Mouse (Mus musculus): Measurements from ENCODE around the gene Pex14. TPM values are rescaled to one million over a fixed set of nuclear protein-coding genes. Genes with fewer than 3 reads are reported as not detected.
A peak's percentile ranks its signal among the peaks of the same experiment; 100 is the strongest.

Gene Pex14
- total RNA-seq, 2 experiments from 2014 or later = 46.7 to 47.1 TPM

- DNase-seq (ENCODE audit: low spot score in 2 of 2) = no peak
Measured at GRCm38 (mm10) chr4:148990038-148990437, 109.6 kb downstream of the Pex14 start.

GRCm38 (mm10) chr4:148985541-148986476 is 113.9 kb downstream of the Pex14 start:
- DNase-seq (ENCODE audit: low spot score in 2 of 2) = peak in 1 of 2 experiments; percentile 14

- no peak for DNase-seq (ENCODE audit: low spot score in 2 of 2)
Measured at GRCm38 (mm10) chr4:148984701-148985540, 114.8 kb downstream of the Pex14 start.

- DNase-seq (ENCODE audit: low spot score in 2 of 2) = no peak
Measured at GRCm38 (mm10) chr4:148982274-148982673, 117.4 kb downstream of the Pex14 start.

- no peak for DNase-seq (ENCODE audit: low spot score in 2 of 2)
Measured at GRCm38 (mm10) chr4:148979837-148980236, 119.8 kb downstream of the Pex14 start.

GRCm38 (mm10) chr4:148978926-148979325 is 120.8 kb downstream of the Pex14 start:
- no peak for DNase-seq (ENCODE audit: low spot score in 2 of 2)

- DNase-seq (ENCODE audit: low spot score in 2 of 2) = no peak
Measured at GRCm38 (mm10) chr4:148978221-148978855, 121.3 kb downstream of the Pex14 start.

- DNase-seq (ENCODE audit: low spot score in 2 of 2) = no peak
Measured at GRCm38 (mm10) chr4:148974833-148975232, 124.8 kb downstream of the Pex14 start.

- DNase-seq (ENCODE audit: low spot score in 2 of 2) = no peak
Measured at GRCm38 (mm10) chr4:148973387-148973786, 126.3 kb downstream of the Pex14 start.

GRCm38 (mm10) chr4:148972707-148973106 is 127.0 kb downstream of the Pex14 start:
- no peak for DNase-seq (ENCODE audit: low spot score in 2 of 2)

- no peak for DNase-seq (ENCODE audit: low spot score in 2 of 2)
Measured at GRCm38 (mm10) chr4:148971613-148972242, 127.9 kb downstream of the Pex14 start.

GRCm38 (mm10) chr4:148970742-148971141 is 128.9 kb downstream of the Pex14 start:
- no peak for DNase-seq (ENCODE audit: low spot score in 2 of 2)

- no peak for DNase-seq (ENCODE audit: low spot score in 2 of 2)
Measured at GRCm38 (mm10) chr4:148969610-148970009, 130.1 kb downstream of the Pex14 start.

GRCm38 (mm10) chr4:148968859-148969258 is 130.8 kb downstream of the Pex14 start:
- DNase-seq (ENCODE audit: low spot score in 2 of 2) = no peak

- no peak for DNase-seq (ENCODE audit: low spot score in 2 of 2)
Measured at GRCm38 (mm10) chr4:148966132-148966531, 133.5 kb downstream of the Pex14 start.

GRCm38 (mm10) chr4:148964541-148965310 is 134.9 kb downstream of the Pex14 start:
- DNase-seq (ENCODE audit: low spot score in 2 of 2) = no peak

- no peak for DNase-seq (ENCODE audit: low spot score in 2 of 2)
Measured at GRCm38 (mm10) chr4:148962096-148962495, 137.6 kb downstream of the Pex14 start.

- no peak for DNase-seq (ENCODE audit: low spot score in 2 of 2)
Measured at GRCm38 (mm10) chr4:148961081-148961480, 138.6 kb downstream of the Pex14 start.

- no peak for DNase-seq (ENCODE audit: low spot score in 2 of 2)
Measured at GRCm38 (mm10) chr4:148960011-148960410, 139.7 kb downstream of the Pex14 start.

- DNase-seq (ENCODE audit: low spot score in 2 of 2) = no peak
Measured at GRCm38 (mm10) chr4:148955131-148955813, 144.4 kb downstream of the Pex14 start.

Data from layer of hippocampus, adult 18-20 months (tissue).